Mouse (Mus musculus): ENCODE measurements at regions not wholly inside any gene's neighbourhood (a gene's known extent, or its start where the extent isn't known, plus 50 kb on each side); places are given as distances from the start of the nearest gene placed in this dataset.

GRCm38 (mm10) chr6:89008614-89009171 lies 106.6 kb downstream of the Tpra1 start:
- Histone ChIP-seq H3K4me1 (ENCODE audit: control insufficient read depth, insufficient read depth, low read length) (no peaks in the 10 kb centered on the region), H3K27ac (ENCODE audit: insufficient read depth, low read length) (no peak overlapping the region), H3K27me3 (ENCODE audit: control insufficient read depth, insufficient read depth, low read length) (no peaks in the 10 kb centered on the region; the same call in 1 of the 2 replicates), H3K4me3 (replicated peaks; ENCODE audit: insufficient read depth, low read depth, low read length) (no peak overlapping the region)
- peak in 1 of 2 experiments; percentile 7 for DNase-seq
- WGBS, result 18% methylated on average over 18 of the region's 18 CpGs
- no peak for TF ChIP-seq POLR2A (IDR thresholded peaks at IDR 0.05; ENCODE audit: borderline replicate concordance, insufficient read depth, low read length)
- TF ChIP-seq CTCF (IDR thresholded peaks at IDR 0.05; ENCODE audit: borderline replicate concordance, insufficient read depth, low read depth, low read length), result no peak

GRCm38 (mm10) chr6:89012998-89013689 lies 111.1 kb downstream of the Tpra1 start:
- 28% methylated on average over 12 of the region's 12 CpGs for WGBS
- TF ChIP-seq POLR2A (IDR thresholded peaks at IDR 0.05; ENCODE audit: borderline replicate concordance, insufficient read depth, low read length) (no peak), CTCF (IDR thresholded peaks at IDR 0.05; ENCODE audit: borderline replicate concordance, insufficient read depth, low read depth, low read length) (no peak)
- Histone ChIP-seq H3K27me3 (ENCODE audit: control insufficient read depth, insufficient read depth, low read length) (no peaks in the 10 kb centered on the region), H3K4me3 (replicated peaks; ENCODE audit: insufficient read depth, low read depth, low read length) (no peak overlapping the region), H3K27ac (ENCODE audit: insufficient read depth, low read length) (no peak overlapping the region), H3K4me1 (ENCODE audit: control insufficient read depth, insufficient read depth, low read length) (no peaks in the 10 kb centered on the region)
- DNase-seq, result no peak

GRCm38 (mm10) chr6:89013690-89014061 lies 111.6 kb downstream of the Tpra1 start:
- no peak for DNase-seq
- Histone ChIP-seq H3K27ac (ENCODE audit: insufficient read depth, low read length) (no peak overlapping the region), H3K4me1 (ENCODE audit: control insufficient read depth, insufficient read depth, low read length) (no peaks in the 10 kb centered on the region), H3K4me3 (replicated peaks; ENCODE audit: insufficient read depth, low read depth, low read length) (no peak overlapping the region), H3K27me3 (ENCODE audit: control insufficient read depth, insufficient read depth, low read length) (no peaks in the 10 kb centered on the region)
- no peak for TF ChIP-seq CTCF (IDR thresholded peaks at IDR 0.05; ENCODE audit: borderline replicate concordance, insufficient read depth, low read depth, low read length)
- TF ChIP-seq POLR2A (IDR thresholded peaks at IDR 0.05; ENCODE audit: borderline replicate concordance, insufficient read depth, low read length), result no peak
- WGBS, result 65% methylated on average over 8 of the region's 8 CpGs

- no peak overlapping the region for H3K4me3 ChIP-seq (replicated peaks; ENCODE audit: insufficient read depth, low read depth, low read length)
- H3K27ac ChIP-seq (ENCODE audit: insufficient read depth, low read length), result no peak overlapping the region
- no peak for TF ChIP-seq CTCF (IDR thresholded peaks at IDR 0.05; ENCODE audit: borderline replicate concordance, insufficient read depth, low read depth, low read length)
- TF ChIP-seq POLR2A (IDR thresholded peaks at IDR 0.05; ENCODE audit: borderline replicate concordance, insufficient read depth, low read length), result no peak
- H3K4me1 ChIP-seq (ENCODE audit: control insufficient read depth, insufficient read depth, low read length), result no peaks in the 10 kb centered on the region
- 67% methylated on average over 11 of the region's 11 CpGs for WGBS
- H3K27me3 ChIP-seq (ENCODE audit: control insufficient read depth, insufficient read depth, low read length), result no peaks in the 10 kb centered on the region
- DNase-seq, result no peak
Observed at GRCm38 (mm10) chr6:89024101-89024650, 122.1 kb downstream of the Tpra1 start.

- no peaks in the 10 kb centered on the region; the same call in 1 of the 2 replicates for H3K27me3 ChIP-seq (ENCODE audit: control insufficient read depth, insufficient read depth, low read length)
- WGBS, result 55% methylated on average over 5 of the region's 5 CpGs
- DNase-seq, result no peak
- H3K4me3 ChIP-seq (replicated peaks; ENCODE audit: insufficient read depth, low read depth, low read length), result no peak overlapping the region
- no peak for TF ChIP-seq CTCF (IDR thresholded peaks at IDR 0.05; ENCODE audit: borderline replicate concordance, insufficient read depth, low read depth, low read length)
- TF ChIP-seq POLR2A (IDR thresholded peaks at IDR 0.05; ENCODE audit: borderline replicate concordance, insufficient read depth, low read length), result no peak
- no peaks in the 10 kb centered on the region for H3K4me1 ChIP-seq (ENCODE audit: control insufficient read depth, insufficient read depth, low read length)
- H3K27ac ChIP-seq (ENCODE audit: insufficient read depth, low read length), result no peak overlapping the region
Observed at GRCm38 (mm10) chr6:89033433-89034298, 131.6 kb downstream of the Tpra1 start.

- DNase-seq, result no peak
- Histone ChIP-seq H3K27ac (ENCODE audit: insufficient read depth, low read length) (no peak overlapping the region), H3K4me3 (replicated peaks; ENCODE audit: insufficient read depth, low read depth, low read length) (no peak overlapping the region), H3K4me1 (ENCODE audit: control insufficient read depth, insufficient read depth, low read length) (no peaks in the 10 kb centered on the region), H3K27me3 (ENCODE audit: control insufficient read depth, insufficient read depth, low read length) (no peaks in the 10 kb centered on the region; the same call in 1 of the 2 replicates)
- TF ChIP-seq POLR2A (IDR thresholded peaks at IDR 0.05; ENCODE audit: borderline replicate concordance, insufficient read depth, low read length) (no peak), CTCF (IDR thresholded peaks at IDR 0.05; ENCODE audit: borderline replicate concordance, insufficient read depth, low read depth, low read length) (no peak)
- WGBS, result 50% methylated on average over 3 of the region's 3 CpGs
Observed at GRCm38 (mm10) chr6:89034455-89034854, 132.4 kb downstream of the Tpra1 start.

- no peak for DNase-seq
- no peak overlapping the region for H3K4me3 ChIP-seq (replicated peaks; ENCODE audit: insufficient read depth, low read depth, low read length)
- no peaks in the 10 kb centered on the region; the same call in 1 of the 2 replicates for H3K27me3 ChIP-seq (ENCODE audit: control insufficient read depth, insufficient read depth, low read length)
- H3K4me1 ChIP-seq (ENCODE audit: control insufficient read depth, insufficient read depth, low read length), result no peaks in the 10 kb centered on the region
- H3K27ac ChIP-seq (ENCODE audit: insufficient read depth, low read length), result no peak overlapping the region
- WGBS, result 31% methylated on average over 13 of the region's 13 CpGs
- TF ChIP-seq CTCF (IDR thresholded peaks at IDR 0.05; ENCODE audit: borderline replicate concordance, insufficient read depth, low read depth, low read length) (no peak), POLR2A (IDR thresholded peaks at IDR 0.05; ENCODE audit: borderline replicate concordance, insufficient read depth, low read length) (no peak)
Observed at GRCm38 (mm10) chr6:89035061-89035835, 133.2 kb downstream of the Tpra1 start.

All from cerebellum, adult 2 months (tissue).